Mouse (Mus musculus): ENCODE data around the gene Col7a1.

Col7a1 gene

GRCm38 (mm10) chr9:109016973-109017604, 63.7 kb downstream of the Col7a1 start:
- DNase-seq (ENCODE audit: low read depth, low spot score): no peak

DNA sequence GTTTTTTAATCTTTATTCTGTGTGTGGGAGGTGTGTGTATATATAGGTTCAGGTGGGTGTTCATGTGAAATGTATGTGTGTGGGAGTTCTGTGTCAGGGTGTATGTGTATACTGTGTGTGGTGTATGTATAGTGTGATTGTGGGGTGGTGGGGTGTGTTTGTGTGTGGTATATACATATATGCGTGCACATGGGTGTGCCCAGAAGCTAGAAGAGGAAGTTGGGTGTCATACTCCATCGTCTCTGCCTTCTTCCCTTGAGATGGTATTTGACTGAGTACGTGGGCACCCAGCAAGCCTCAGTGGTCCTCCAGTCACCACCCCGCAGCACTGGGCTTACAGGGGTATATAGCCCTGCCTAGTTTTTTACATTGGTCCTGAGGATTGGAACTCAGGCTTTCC, 68.0 kb downstream of the Col7a1 start:
- no peak for DNase-seq (ENCODE audit: low read depth, low spot score)

DNA sequence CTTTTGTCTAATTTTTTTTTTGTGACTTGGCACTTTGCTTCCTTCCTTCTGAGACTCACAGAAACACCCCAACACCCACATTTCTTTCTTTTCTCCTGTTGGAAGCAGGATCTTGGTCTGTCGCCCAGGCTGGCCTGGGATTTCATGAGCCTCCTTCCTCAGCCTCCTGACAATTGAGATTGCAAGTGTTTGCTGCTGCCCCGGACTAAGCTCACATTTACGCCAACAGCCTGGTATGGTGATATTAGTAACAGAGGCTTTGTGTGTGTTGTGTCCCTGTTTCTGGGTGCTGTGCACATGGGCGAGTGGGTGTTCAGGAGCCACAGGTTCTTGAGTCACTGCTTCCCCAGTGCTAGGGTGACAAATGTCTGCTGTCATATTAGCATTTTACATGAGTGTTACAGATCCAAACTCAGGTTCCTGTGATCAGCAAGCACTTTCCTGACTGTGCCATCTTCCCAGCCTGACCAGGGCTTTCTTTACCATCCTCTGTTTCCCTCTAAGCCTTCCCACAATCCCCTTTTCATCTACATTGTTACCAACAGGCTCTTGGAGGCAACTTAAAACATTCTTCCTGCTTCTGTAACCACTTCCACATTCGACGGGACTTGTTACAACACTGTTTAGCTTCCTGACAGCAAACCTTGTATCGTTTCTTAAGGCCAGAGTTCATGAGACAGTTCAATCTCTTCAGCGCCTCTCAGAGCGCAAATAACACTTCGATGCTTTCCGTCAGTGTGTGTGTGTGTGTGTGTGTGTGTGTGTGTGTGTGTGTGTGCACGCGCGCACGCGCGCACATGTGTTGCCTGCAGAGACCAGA, 69.7 kb downstream of the Col7a1 start:
- no peak for DNase-seq (ENCODE audit: low read depth, low spot score)

DNA sequence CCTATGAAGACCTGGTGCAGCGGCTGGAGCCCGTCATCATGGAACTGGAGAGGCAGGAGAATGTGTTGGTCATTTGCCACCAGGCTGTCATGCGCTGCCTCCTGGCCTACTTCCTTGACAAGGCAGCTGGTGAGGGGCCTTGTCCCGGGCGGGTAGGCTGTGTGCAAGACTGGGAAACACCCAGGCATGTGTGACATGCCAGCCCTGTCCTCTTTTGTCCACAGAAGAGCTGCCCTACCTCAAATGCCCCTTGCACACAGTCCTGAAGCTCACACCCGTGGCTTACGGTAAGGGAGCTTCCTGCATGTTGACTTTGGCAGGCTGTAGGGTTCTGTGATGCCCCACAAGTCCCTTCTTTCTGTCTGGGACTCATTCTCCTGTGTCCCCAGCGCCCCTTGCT, 74.1 kb downstream of the Col7a1 start:
- no peak for DNase-seq (ENCODE audit: low read depth, low spot score)

DNA sequence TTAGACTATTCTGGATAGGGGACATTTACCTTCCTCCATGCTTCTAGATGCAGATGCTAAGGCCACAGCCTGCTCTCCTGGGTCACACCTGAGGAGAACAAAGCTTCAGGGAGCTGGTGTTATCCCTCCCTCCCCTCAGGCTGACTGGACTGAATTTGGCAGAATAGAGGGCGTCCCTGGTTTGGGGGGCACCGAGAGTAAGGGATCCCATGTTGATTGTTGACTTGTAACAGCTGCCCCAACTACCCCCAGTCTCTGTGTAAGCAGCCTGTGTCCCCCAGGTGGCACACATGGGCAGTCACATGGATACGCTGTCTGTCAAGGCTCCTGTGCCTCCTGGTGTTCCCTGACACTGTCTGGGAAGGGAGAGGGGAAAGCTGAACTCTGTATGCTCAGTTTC, 75.0 kb downstream of the Col7a1 start:
- DNase-seq (ENCODE audit: low read depth, low spot score): no peak

DNA sequence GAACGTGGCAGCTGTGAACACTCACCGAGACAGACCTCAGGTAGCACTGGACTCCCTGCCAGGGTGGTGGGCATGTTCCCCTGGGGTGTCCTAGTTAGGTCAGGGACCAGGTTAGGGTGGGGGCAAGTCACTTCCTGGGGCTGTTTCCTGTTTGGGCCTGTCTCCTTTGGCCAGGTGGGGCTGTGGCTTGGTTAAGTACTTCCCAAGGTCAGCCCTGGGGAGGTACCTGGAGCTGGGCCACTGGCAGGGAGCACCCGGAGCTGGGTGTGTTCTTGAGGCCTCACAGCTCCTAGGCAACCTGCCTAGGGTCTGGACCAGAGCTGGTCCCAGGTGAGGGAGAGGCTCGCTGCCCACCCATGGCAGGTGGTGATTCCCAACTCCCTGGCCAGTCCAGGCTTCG, 75.5 kb downstream of the Col7a1 start:
- DNase-seq (ENCODE audit: low read depth, low spot score): no peak

DNA sequence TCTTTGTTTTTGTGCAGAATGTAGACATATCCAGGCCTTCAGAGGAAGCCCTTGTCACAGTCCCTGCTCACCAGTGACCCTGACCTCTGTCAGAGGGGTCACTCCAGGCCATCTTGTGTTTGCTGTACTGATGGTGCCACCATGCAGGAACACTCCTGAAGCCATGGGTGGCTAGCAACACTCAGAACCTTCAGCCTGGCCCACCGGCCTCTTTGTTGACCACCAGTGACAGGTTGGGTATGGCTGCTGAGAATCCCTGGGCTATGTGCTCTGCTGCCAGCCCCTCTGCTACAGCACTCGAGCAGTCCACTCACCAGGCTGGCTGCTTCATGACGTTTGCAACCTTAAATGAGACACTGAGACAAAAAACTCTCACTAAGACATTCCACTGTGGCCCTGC, 76.9 kb downstream of the Col7a1 start:
- no peak for DNase-seq (ENCODE audit: low read depth, low spot score)

DNA sequence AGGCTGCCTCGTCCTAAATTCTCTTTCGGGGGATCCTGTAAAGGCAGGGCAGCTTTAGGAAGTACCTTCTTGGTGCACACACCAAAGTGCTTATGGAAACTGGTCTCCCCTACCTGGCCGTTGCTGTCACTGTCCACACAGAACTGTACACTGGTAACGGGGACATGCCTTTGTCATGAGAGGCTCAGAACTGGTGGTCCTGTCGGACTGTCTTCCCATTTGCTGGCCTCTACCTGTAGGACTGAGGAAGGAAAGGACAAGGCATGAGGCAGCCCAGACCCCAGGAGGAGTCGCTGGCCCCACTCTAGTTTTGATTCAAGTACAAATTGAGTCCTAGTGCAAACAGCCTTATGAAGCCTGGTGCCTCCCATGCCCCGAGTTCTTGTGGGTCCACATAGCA, 77.6 kb downstream of the Col7a1 start:
- DNase-seq (ENCODE audit: low read depth, low spot score): no peak

DNA sequence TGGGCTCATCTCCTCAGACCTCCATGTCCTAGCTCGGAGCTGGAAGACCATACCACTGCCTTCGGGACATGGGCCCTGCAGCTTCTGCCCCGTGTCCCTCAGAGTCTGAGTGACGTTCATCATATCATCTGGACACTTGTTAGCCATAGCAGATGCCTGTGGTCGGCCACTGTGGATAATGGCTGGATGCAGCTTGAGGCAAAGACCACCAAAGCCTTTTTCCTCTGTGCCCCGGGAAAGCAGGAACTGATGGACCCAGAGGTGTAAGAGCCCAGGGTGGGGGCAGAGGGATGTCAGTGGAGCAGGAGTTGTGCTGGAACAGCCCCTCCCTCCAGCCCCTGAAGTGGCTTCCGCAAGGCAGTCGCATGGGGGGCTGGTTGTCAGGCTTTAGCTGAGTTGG, 78.3 kb downstream of the Col7a1 start:
- DNase-seq (ENCODE audit: low read depth, low spot score): no peak

- no peak for DNase-seq (ENCODE audit: low read depth, low spot score)
Measured at GRCm38 (mm10) chr9:109032435-109032834, 79.0 kb downstream of the Col7a1 start.

Measured in forelimb bud, embryonic 11.5 days (tissue).